Mouse (Mus musculus): ENCODE measurements around the gene Phtf1.

Gene Phtf1

GRCm38 (mm10) chr3:103967861-103968691, at the start of gene Phtf1:
TSS of gene Phtf1 (plus strand) at chr3:103968110.
- DNase-seq (ENCODE audit: low spot score), result peak; percentile 85

- no peak for DNase-seq (ENCODE audit: low spot score)
These were observed 47.8 kb upstream of the Phtf1 start for GRCm38 (mm10) chr3:103920094-103920493.

GRCm38 (mm10) chr3:103925302-103925701, 42.6 kb upstream of the Phtf1 start:
- no peak for DNase-seq (ENCODE audit: low spot score)

GRCm38 (mm10) chr3:103927511-103927910, 40.4 kb upstream of the Phtf1 start:
- DNase-seq (ENCODE audit: low spot score), result no peak

- no peak for DNase-seq (ENCODE audit: low spot score)
These were observed 22.9 kb upstream of the Phtf1 start for GRCm38 (mm10) chr3:103944794-103945562.

- DNase-seq (ENCODE audit: low spot score), result no peak
These were observed 19.2 kb upstream of the Phtf1 start for GRCm38 (mm10) chr3:103948666-103949065.

- DNase-seq (ENCODE audit: low spot score), result no peak
These were observed 7.3 kb upstream of the Phtf1 start for GRCm38 (mm10) chr3:103960622-103961021.

GRCm38 (mm10) chr3:103967231-103967630, 679 bp upstream of the Phtf1 start:
- no peak for DNase-seq (ENCODE audit: low spot score)

GRCm38 (mm10) chr3:103968701-103969100, 791 bp downstream of the Phtf1 start:
- DNase-seq (ENCODE audit: low spot score), result no peak

GRCm38 (mm10) chr3:103971157-103971556, 3.2 kb downstream of the Phtf1 start:
- DNase-seq (ENCODE audit: low spot score), result no peak

GRCm38 (mm10) chr3:103984556-103984955, 16.6 kb downstream of the Phtf1 start:
- DNase-seq (ENCODE audit: low spot score), result no peak

- DNase-seq (ENCODE audit: low spot score), result no peak
These were observed 17.3 kb downstream of the Phtf1 start for GRCm38 (mm10) chr3:103985194-103985593.

GRCm38 (mm10) chr3:103987831-103988432, 20.0 kb downstream of the Phtf1 start:
- DNase-seq (ENCODE audit: low spot score), result no peak

- DNase-seq (ENCODE audit: low spot score), result no peak
These were observed 21.4 kb downstream of the Phtf1 start for GRCm38 (mm10) chr3:103989352-103989751.

- no peak for DNase-seq (ENCODE audit: low spot score)
These were observed 23.4 kb downstream of the Phtf1 start for GRCm38 (mm10) chr3:103991271-103991670.

GRCm38 (mm10) chr3:103998724-103999123, 30.8 kb downstream of the Phtf1 start:
- no peak for DNase-seq (ENCODE audit: low spot score)

GRCm38 (mm10) chr3:104006896-104007466, 39.1 kb downstream of the Phtf1 start:
- DNase-seq (ENCODE audit: low spot score), result no peak

- peak; percentile 41 for DNase-seq (ENCODE audit: low spot score)
These were observed 39.6 kb downstream of the Phtf1 start for GRCm38 (mm10) chr3:104007479-104007878.

- no peak for DNase-seq (ENCODE audit: low spot score)
These were observed 42.2 kb downstream of the Phtf1 start for GRCm38 (mm10) chr3:104009924-104010662.

- no peak for DNase-seq (ENCODE audit: low spot score)
These were observed 44.1 kb downstream of the Phtf1 start for GRCm38 (mm10) chr3:104011972-104012371.

- no peak for DNase-seq (ENCODE audit: low spot score)
These were observed 50.0 kb downstream of the Phtf1 start for GRCm38 (mm10) chr3:104017931-104018330.

GRCm38 (mm10) chr3:104019453-104019852, 51.5 kb downstream of the Phtf1 start:
- no peak for DNase-seq (ENCODE audit: low spot score)

Measured in urinary bladder, postnatal 14 days (tissue).